Mouse (Mus musculus) lung, embryonic 16.5 days (tissue): Measurements from ENCODE around the gene Bank1. TPM values are rescaled to one million over a fixed set of nuclear protein-coding genes. Genes with fewer than 3 reads are reported as not detected.

Experiments
- ATAC-seq: fragments of 200-750 bp; cut with Nextera tagmentation; 2 replicates; pipeline ENCODE4 v1.8.0; 2017; ENCODE audit warnings: low read depth, mild to moderate bottlenecking, moderate library complexity
- H3K27ac ChIP-seq: fragments of 300-500 bp; sonication (generic); 2 replicates; pipeline ENCODE4 v1.5.1; 2014; ENCODE audit warnings: mild to moderate bottlenecking, control low read depth, low read length
- H3K27me3 ChIP-seq: fragments of 300-500 bp; sonication (generic); 2 replicates; pipeline ENCODE4 v1.6.1; 2014; ENCODE audit warnings: low read depth, low read length, mixed read lengths; ENCODE audit not compliant: control insufficient read depth, insufficient read depth
- H3K36me3 ChIP-seq: fragments of 300-500 bp; sonication (generic); 2 replicates; pipeline ENCODE4 v1.6.1; 2014; ENCODE audit warnings: low read length; ENCODE audit not compliant: control insufficient read depth, insufficient read depth
- H3K4me1 ChIP-seq: fragments of 300-500 bp; sonication (generic); replicated peaks from 2 replicates; pipeline ENCODE4 v1.6.1; 2014; ENCODE audit warnings: low read length, mixed read lengths; ENCODE audit not compliant: control insufficient read depth, insufficient read depth
- H3K4me2 ChIP-seq: fragments of 300-500 bp; sonication (generic); 2 replicates; pipeline ENCODE4 v1.6.1; 2014; ENCODE audit warnings: low read depth, low read length, control low read depth
- H3K4me3 ChIP-seq: fragments of 300-500 bp; sonication (generic); 2 replicates; pipeline ENCODE4 v1.5.1; 2014; ENCODE audit warnings: mild to moderate bottlenecking, low read length, control low read depth
- H3K9ac ChIP-seq: fragments of 300-500 bp; sonication (generic); 2 replicates; pipeline ENCODE4 v1.6.1; 2014; ENCODE audit warnings: low read length, control low read depth
- H3K9me3 ChIP-seq: fragments of 300-500 bp; sonication (generic); 2 replicates; pipeline ENCODE4 v1.6.1; 2016; ENCODE audit warnings: low read length; ENCODE audit not compliant: control insufficient read depth
- WGBS: fragments of 180-500 bp; shearing (Covaris S2); extraction: QIAGEN DNeasy Blood & Tissue Kit; methylation state at CpG from one replicate; pipeline ENCODE4 v1.1.7; 2014; 5-methylcytosine and 5-hydroxymethylcytosine counted together
- polyA plus RNA-seq: library from polyadenylated mRNA; unstranded; fragments of >200 nt; fragmentation: Nextera tagmentation; extraction: Ambion mirVana; gene quantifications from 2 replicates; pipeline ENCODE4 v1.2.1, GENCODE M21; 2015

The Bank1 gene
- polyA plus RNA-seq, 1 experiment from 2014 or later = 0.45 TPM

DNA sequence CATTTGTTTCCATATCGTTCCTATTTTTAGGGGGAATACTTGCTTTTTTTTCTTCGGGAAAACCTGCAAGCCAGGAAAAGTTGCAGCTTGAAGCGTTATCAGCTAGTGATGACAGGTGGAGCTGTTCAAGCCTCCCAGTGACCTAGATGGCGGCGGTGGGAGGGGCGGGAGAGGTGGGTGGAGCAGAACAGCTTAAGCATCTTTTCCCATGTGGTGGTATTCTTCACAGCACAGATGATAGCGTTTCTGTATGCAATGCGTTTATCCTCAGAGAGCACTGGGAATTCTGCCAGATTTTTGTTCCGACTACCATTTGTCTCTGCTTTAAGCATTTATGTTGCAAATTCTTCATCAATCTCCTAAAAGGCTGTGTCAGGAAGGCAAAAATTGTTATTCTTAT, 318.0 kb downstream of the Bank1 start:
- Histone ChIP-seq H3K9me3 (no peaks in the 10 kb centered on the region), H3K27ac (no peak overlapping the region), H3K36me3 (no peaks in the 10 kb centered on the region), H3K4me1 (0 out of 2 replicates have a peak, but pooled peaks cover 2% of the 10 kb centered on the region), H3K4me3 (0 out of 2 replicates have a peak overlapping the region, but pooled peaks have one; percentile 12), H3K27me3 (no peaks in the 10 kb centered on the region), H3K9ac (no peak overlapping the region), H3K4me2 (peak overlapping the region; percentile 40)
- ATAC-seq = peak; percentile 73
- 9% methylated on average over 9 of the region's 9 CpGs for WGBS

DNA sequence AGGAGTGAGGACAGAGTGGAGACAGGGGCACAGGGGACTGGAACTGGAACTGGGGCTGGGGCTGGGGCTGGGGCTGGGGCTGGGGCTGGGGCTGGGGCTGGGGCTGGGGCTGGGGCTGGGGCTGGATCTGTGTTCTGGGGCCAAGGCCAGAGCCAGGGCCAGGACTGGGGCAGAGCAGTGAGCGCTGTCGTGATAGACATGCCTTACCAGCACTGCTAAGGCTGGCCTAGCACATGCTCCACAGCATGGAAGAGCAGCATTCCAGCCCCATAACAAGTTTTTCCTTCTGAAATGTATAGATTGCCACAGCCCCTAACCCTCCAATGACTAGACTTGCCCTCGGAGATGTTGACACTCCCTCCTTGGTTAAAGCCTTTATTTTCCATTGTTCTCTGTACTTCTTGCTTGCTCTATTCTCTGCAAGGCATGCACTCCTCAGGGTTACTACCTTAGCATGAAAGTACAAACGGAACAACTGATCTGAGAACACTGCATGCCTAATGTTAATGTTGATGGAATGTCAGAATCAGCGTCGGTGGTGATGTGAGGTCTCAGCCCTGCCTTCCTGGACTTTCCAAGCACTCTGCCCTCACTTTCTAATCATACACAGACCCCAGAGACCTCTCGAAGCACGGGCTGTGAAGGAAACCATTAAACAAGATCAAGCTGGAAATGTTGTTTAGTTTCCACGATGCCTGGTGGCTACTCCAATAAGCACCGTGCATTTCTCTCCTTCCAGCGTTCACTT, 318.6 kb downstream of the Bank1 start:
- 31% methylated on average over 11 of the region's 11 CpGs for WGBS
- Histone ChIP-seq H3K27me3 (no peaks in the 10 kb centered on the region), H3K36me3 (no peaks in the 10 kb centered on the region), H3K27ac (no peak overlapping the region), H3K4me1 (0 out of 2 replicates have a peak, but pooled peaks cover 2% of the 10 kb centered on the region), H3K4me3 (0 out of 2 replicates have a peak overlapping the region, but pooled peaks have one; percentile 12), H3K9ac (no peak overlapping the region), H3K9me3 (no peaks in the 10 kb centered on the region), H3K4me2 (peak overlapping the region; percentile 40)
- peak; percentile 41; the same call in 1 of the 2 replicates for ATAC-seq
